Mouse (Mus musculus): ENCODE measurements around the gene Cnbd2.
A peak's percentile ranks its signal among the peaks of the same experiment; 100 is the strongest.

The Cnbd2 gene

DNA sequence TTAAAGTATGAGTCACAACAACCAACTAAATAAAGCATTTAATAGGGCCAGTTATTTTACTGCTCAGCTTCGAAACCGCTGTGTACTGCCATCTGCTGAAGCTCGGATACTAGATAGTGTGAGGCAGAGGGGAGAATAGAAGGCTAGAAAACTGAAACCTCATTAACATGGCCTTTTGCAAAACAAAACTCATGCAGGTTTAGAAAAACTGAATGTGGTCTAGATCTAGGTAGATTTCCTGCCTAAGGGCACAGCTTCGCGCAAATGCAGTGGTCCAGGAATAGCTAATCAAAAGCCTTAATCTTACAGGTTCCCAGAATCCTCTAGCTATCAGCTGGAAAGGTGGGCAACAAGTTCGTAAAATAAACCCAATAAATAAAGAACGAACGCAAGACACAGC lies 658 bp upstream of the Cnbd2 start:
- ATAC-seq (ENCODE audit: low TSS enrichment): no peak

DNA sequence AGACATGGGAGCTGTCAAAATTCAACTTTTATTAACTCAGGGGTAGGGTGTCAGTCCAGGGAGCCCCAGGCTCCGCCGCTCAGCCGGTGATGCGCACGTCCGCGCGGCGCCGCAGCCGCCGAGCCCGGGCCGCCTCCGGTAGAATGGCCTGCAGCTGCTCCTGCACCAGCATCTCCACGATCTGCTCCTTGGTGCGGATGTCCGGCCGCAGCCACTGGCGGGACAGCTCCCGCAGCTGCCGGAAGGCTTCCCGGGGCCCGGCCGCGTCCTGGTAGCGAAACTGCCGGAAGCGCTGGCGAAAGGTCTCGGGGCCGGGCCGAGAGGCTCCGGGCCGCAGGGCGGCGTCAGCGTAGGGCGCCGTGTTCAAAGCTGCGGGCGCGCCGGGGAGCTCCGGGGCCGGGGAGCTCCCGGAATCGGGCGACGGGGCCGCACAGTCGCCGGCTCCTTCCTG lies 233 bp upstream of the Cnbd2 start:
- peak; percentile 62 for ATAC-seq (ENCODE audit: low TSS enrichment)

GRCm38 (mm10) chr2:156313153-156313552 lies 1.1 kb downstream of the Cnbd2 start:
- no peak for ATAC-seq (ENCODE audit: low TSS enrichment)

- no peak for ATAC-seq (ENCODE audit: low TSS enrichment)
Observed at GRCm38 (mm10) chr2:156314811-156315210, 2.7 kb downstream of the Cnbd2 start.

GRCm38 (mm10) chr2:156318491-156318890 lies 6.4 kb downstream of the Cnbd2 start:
- no peak for ATAC-seq (ENCODE audit: low TSS enrichment)

DNA sequence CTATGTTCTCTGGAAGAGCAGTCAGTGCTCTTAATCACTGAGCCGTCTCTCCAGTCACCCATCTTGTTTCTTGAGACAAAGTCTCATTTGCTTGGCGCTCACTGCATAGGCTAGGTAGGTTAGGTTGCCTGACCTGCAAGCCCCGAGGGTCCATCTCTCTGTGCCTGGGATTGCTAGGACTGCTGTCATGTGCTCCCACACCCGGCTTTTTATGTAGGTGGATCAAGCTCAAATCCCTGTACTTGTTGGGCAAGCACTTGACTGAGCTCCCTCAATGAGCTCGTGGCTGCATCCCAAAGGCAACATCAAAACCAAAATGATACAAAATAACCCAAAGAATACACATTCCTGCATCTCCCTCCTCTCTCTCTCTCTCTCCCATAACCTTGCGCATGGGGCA lies 9.4 kb downstream of the Cnbd2 start:
- ATAC-seq (ENCODE audit: low TSS enrichment): no peak

- peak; percentile 88; the same call in 1 of the 2 replicates for ATAC-seq (ENCODE audit: low TSS enrichment)
Observed at GRCm38 (mm10) chr2:156324116-156324588, 12.1 kb downstream of the Cnbd2 start.

GRCm38 (mm10) chr2:156324681-156325080 lies 12.6 kb downstream of the Cnbd2 start:
- ATAC-seq (ENCODE audit: low TSS enrichment): no peak

DNA sequence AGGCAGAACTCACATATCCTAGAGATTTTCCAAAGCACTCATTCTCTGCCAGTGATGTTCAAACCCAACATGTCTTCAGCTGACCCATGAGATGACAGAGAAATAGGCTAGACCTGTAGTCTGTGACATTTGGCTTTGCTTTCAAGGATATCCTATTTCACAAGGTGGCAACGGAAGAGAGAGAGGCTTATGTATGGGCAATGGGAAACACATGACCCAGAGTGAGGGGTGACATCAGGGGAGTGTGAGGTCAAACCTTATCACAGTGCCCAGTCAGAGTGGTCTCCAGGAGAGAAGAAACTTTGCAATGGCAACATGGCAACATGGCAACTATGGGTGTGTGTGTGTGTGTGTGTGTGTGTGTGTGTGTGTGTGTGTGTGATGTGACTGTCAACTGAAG lies 18.6 kb downstream of the Cnbd2 start:
- no peak for ATAC-seq (ENCODE audit: low TSS enrichment)

DNA sequence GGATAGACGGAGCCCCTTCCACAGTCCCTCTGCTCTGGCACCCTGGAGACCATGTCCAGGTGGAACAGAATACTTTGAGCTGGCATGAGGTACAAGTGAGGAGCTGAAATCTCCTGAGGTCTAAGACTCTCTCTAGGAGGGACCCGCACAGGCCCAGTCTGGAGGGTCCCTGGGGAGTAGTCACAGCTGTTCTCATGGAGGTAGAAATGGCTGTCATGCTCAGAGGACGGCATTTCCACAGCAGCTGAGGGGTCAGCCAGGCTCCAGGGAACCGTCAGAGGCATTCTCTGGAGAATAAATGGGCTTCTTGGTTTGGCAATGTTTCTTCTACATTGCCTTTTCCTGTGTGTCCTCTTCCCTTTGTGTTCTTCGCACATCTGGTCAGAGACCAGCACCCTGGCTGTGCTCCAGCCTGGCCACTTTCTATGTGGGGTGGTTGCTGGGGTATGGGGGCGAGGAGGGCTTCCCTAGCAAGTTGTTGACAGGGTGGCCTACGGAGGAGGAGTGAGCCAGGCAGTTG lies 19.4 kb downstream of the Cnbd2 start:
- ATAC-seq (ENCODE audit: low TSS enrichment): no peak

DNA sequence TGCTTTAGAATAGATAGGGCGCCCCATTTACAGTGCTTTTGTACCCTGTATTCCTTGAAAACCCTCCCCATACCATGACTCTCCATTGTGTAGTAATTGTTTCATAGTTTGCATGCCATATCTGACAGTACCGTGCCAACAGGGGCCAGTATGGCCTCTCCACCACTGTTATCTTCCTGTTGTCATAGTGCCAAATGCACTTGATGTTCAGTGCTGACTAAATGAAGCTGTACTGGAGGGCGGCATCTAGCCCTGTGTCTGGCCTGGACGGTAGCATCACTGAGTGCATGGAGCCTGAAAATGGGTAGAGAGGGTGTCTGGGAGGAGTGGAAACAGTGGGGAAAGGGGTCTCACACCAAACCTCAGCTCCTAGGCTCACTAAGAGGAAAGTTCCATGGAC lies 28.0 kb downstream of the Cnbd2 start:
- no peak for ATAC-seq (ENCODE audit: low TSS enrichment)

DNA sequence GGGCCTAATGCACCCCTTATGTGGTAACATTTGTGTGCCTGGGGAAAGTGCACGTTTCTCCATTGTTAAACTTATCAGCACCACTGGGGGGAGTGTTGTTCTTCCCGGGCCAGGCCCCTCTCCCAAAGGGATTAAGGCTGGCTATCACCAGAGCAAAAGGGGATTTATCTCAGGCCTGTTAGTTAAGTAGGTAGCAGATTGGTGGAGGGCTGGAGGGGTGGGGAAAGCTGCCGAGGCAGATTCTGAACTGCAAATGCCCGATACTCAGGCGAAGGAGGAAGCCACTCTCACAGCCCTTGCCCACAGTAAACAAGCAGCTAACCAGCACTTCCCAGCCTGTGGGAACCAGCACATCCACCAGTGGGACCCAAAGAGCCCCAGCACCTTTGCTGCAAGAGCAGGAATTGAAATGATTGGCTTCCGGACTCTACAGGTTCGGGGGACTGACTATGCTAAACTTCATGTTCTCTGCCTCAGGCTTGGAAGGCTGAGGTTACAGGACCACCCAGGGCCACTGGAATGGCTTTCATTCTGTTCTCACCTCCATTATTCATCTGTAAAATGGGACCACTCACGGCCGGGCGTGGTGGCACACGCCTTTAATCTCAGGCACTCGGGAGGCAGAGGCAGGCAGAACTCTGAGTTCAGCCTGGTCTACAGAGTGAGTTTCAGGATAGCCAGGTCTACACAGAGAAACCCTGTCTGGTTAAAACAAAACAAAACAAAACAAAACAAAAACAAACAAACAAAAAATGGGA lies 32.9 kb downstream of the Cnbd2 start:
- ATAC-seq (ENCODE audit: low TSS enrichment): no peak

DNA sequence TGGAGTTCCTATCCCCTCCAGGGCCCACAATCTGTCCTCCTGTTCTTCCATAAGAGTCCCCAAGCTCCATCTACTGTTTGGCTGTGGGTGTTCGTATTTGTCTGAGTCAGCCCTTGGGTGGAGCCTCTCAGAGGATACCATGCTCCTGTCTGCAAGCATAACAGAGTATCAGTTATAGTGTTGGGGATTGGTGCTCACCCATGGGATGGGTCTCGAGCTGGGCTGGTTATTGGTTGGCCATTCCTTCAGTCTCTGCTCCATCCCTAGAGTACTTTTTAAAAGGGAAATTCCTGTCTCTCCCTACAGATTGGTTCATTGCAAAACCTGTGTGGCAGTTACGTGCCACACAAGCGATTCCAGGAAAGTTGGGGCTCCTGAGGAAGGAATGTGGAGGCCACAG lies 36.7 kb downstream of the Cnbd2 start:
- ATAC-seq (ENCODE audit: low TSS enrichment): no peak

- ATAC-seq (ENCODE audit: low TSS enrichment): no peak
Observed at GRCm38 (mm10) chr2:156349286-156349848, 37.3 kb downstream of the Cnbd2 start.

GRCm38 (mm10) chr2:156351243-156351642 lies 39.1 kb downstream of the Cnbd2 start:
- no peak for ATAC-seq (ENCODE audit: low TSS enrichment)

DNA sequence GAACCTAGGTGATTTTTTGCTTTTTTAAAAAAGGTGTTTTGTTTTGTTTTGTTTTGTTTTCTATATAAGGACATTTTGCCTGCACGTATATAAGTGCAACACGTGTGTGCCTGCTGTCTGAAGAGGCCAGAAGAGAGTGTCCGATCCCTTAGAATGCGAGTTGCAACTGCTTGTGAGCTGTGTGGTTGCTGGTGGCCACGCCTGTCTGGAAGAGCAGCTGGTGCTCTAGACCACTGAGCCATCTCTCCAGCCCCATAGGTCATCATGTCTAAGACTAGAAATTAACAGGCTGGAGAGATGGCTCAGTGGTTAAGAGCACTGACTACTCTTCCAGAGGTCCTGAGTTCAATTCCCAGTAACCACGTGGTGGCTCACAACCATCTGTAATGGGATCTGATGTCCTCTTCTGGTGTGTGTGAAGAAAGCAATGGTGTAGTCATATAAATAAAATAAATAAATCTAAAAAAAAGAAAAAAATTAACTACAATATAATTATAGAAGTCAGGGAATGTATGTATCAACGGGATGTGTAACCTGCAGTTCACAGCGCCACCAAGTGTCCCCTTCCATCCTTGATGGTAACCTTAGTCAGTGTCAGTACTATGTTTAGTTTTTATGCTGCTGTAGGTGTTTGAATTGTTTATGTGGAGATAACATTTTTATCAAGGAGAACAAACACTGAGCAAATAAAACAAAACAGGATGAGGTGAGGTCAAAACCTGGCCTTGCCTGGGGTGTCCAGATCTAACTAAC lies 40.5 kb downstream of the Cnbd2 start:
- no peak for ATAC-seq (ENCODE audit: low TSS enrichment)

GRCm38 (mm10) chr2:156353265-156353692 lies 41.2 kb downstream of the Cnbd2 start:
- ATAC-seq (ENCODE audit: low TSS enrichment): peak; percentile 55; the same call in 1 of the 2 replicates

DNA sequence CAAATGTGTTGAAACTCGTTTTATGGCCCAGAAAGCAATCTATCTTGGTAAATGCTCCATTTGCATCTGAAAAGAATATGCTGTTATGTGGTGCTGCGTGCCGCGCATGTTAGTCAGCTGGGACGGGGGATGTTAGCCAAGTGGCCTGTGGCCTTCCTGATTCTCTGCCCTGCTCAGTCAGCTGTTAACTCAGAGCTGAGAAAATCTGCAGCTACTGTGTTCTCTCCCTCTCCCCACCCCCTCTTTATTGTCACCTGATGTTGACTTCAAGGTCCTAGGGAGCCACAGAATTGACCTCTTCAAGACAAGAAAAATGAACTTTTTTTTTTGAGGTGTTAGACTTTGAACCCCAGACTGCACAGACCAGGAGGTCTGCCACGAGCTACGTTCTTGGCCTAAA lies 43.9 kb downstream of the Cnbd2 start:
- no peak; the same call in 1 of the 2 replicates for ATAC-seq (ENCODE audit: low TSS enrichment)

GRCm38 (mm10) chr2:156368465-156368864 lies 56.4 kb downstream of the Cnbd2 start:
- peak; percentile 86 for ATAC-seq (ENCODE audit: low TSS enrichment)

DNA sequence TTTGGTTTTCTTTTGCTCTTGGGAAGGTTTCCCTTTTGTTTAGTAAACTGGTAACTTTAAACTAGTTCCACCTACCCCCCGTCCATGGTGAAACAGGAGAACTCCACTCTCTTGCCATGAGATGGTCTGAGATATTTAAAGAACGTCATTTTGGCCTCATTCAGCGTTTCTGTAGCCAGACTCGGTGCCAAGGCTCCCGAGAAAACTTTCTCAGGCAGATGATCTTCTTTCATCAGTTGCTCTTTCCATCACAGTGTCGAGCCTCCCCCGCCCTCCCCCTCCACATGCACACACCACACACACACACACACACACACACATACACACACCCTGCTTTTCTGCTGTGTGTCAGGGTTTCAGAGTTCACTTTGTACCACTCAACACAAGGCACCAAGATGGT lies 58.8 kb downstream of the Cnbd2 start:
- no peak for ATAC-seq (ENCODE audit: low TSS enrichment)

DNA sequence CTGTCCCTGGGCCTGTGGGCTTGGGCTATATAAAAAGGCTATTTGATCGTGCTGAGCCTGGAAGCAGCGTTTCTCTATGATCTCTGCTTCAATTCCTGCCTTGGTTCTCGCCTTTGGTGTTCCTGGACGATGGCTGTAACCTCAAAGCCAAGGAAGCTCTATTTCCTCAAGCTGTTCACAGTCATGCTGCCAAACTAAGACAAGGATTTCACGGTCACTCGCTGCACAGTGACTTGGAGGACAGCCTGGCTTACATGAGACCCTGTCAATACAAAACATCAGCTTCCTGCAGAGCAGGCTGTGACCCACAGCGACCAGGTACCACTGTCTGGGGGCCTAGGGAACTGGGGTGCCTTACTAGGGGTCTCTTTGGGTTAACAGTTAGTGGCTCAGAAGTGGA lies 64.9 kb downstream of the Cnbd2 start:
- no peak for ATAC-seq (ENCODE audit: low TSS enrichment)

GRCm38 (mm10) chr2:156379929-156380328 lies 67.8 kb downstream of the Cnbd2 start:
- ATAC-seq (ENCODE audit: low TSS enrichment): peak; percentile 95
